Mouse (Mus musculus) CH12.LX (cell line): ENCODE data around the gene Gm5617.

Experiments used
- BHLHE40 ChIP-seq: IDR thresholded peaks from 2 replicates; pipeline ENCODE4 v1.6.1; 2011; ENCODE audit warnings: mild to moderate bottlenecking, low read depth, low read length, improper control_type of control experiment
- CHD2 ChIP-seq: IDR thresholded peaks from 2 replicates; pipeline ENCODE4 v1.6.1; 2011; ENCODE audit warnings: low read length, improper control_type of control experiment
- CTCF ChIP-seq, 2 experiments: IDR thresholded peaks in 1 of 2; conservative IDR thresholded peaks in 1 of 2; 2 replicates each; pipeline ENCODE4 v1.5.1; 2011 to 2012; ENCODE audit warnings: low read depth in 2 of 2, low read length in 2 of 2, improper control_type of control experiment in 1 of 2, inconsistent platforms in 1 of 2, mild to moderate bottlenecking in 1 of 2, moderate library complexity in 1 of 2
- E2F4 ChIP-seq: IDR thresholded peaks from 2 replicates; pipeline ENCODE4 v1.6.1; 2011; ENCODE audit warnings: low read depth, low read length, improper control_type of control experiment; ENCODE audit not compliant: insufficient replicate concordance
- ELF1 ChIP-seq: IDR thresholded peaks from 2 replicates; pipeline ENCODE4 v1.6.1; 2014; ENCODE audit warnings: low read depth, mild to moderate bottlenecking, inconsistent platforms, low read length, improper control_type of control experiment
- EP300 ChIP-seq: IDR thresholded peaks from 2 replicates; pipeline ENCODE4 v1.6.1; 2011; ENCODE audit warnings: low read length, improper control_type of control experiment
- HCFC1 ChIP-seq: IDR thresholded peaks from 2 replicates; pipeline ENCODE4 v1.6.1; 2012; ENCODE audit warnings: low read depth, mild to moderate bottlenecking, inconsistent platforms, low read length, improper control_type of control experiment
- MAFK ChIP-seq: IDR thresholded peaks from 2 replicates; pipeline ENCODE4 v1.6.1; 2011; ENCODE audit warnings: low read length, improper control_type of control experiment; ENCODE audit not compliant: insufficient replicate concordance
- MAZ ChIP-seq: IDR thresholded peaks from 2 replicates; pipeline ENCODE4 v1.6.1; 2012; ENCODE audit warnings: low read depth, mild to moderate bottlenecking, inconsistent platforms, low read length, improper control_type of control experiment, moderate library complexity
- MXI1 ChIP-seq: IDR thresholded peaks from 2 replicates; pipeline ENCODE4 v1.6.1; 2011; ENCODE audit warnings: mild to moderate bottlenecking, low read depth, low read length, improper control_type of control experiment
- NRF1 ChIP-seq: IDR thresholded peaks from 2 replicates; pipeline ENCODE4 v1.6.1; 2014; ENCODE audit warnings: low read depth, mild to moderate bottlenecking, inconsistent platforms, low read length, improper control_type of control experiment, moderate library complexity
- POLR2A ChIP-seq: IDR thresholded peaks from 2 replicates; pipeline ENCODE4 v1.6.1; 2011; ENCODE audit warnings: low read depth, mild to moderate bottlenecking, improper control_type of control experiment, low read length
- ZC3H11A ChIP-seq: IDR thresholded peaks from 2 replicates; pipeline ENCODE4 v1.6.1; 2012; ENCODE audit warnings: low read depth, mild to moderate bottlenecking, inconsistent platforms, low read length, improper control_type of control experiment
- ZKSCAN1 ChIP-seq: IDR thresholded peaks from 2 replicates; pipeline ENCODE4 v1.6.1; 2012; ENCODE audit warnings: low read depth, inconsistent platforms, low read length, improper control_type of control experiment, borderline replicate concordance

DNA sequence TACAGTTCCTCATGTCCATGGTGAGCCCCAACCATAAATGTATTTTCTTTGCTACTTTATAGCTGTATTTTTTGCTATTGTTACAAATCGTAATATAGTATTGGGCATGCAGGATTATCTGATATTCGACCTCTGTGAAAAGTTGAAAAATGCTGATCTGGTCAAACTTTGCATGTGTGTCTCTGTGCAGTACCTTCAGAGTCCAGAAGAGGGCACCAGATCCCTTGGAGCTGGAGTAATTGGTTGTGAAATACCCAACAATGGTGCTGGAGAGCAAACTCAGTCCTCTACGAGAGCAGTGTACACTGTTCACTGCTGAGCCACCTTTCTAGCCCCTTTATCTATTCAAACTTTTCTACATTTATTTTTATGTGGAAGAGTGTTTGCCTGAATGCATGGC lies 28.4 kb upstream of the Gm5617 start:
- TF ChIP-seq CTCF (conservative IDR thresholded peaks at IDR 0.05 in 1 of 2, IDR thresholded peaks at IDR 0.05 in 1 of 2; ENCODE audit: low read depth in 2 of 2, low read length in 2 of 2) (peak; percentile 86 to 92), HCFC1 (no peak), NRF1 (no peak), POLR2A (no peak), CHD2 (no peak), E2F4 (no peak), MAFK (peak; percentile 99), ELF1 (no peak), ZC3H11A (no peak; the same call in 1 of the 2 replicates), MXI1 (no peak), ZKSCAN1 (no peak), EP300 (no peak), MAZ (no peak), BHLHE40 (no peak)
